Mouse (Mus musculus) limb, embryonic 12.5 days (tissue): Measurements from ENCODE around the gene Rhbdl3. TPM values are rescaled to one million over a fixed set of nuclear protein-coding genes. Genes with fewer than 3 reads are reported as not detected.
"Not testable (repeated sequence)": the region's sequence is repeated elsewhere in the genome, so short reads cannot be mapped to it uniquely, and the experiment has no call there.

Experiments
- ATAC-seq: fragments of 200-750 bp; cut with Nextera tagmentation; 2 replicates; pipeline ENCODE4 v1.8.0; 2017; ENCODE audit warnings: low read depth, moderate TSS enrichment; ENCODE audit not compliant: insufficient number of reproducible peaks, insufficient read depth, low FRiP score, low TSS enrichment
- H3K27ac ChIP-seq: fragments of 300-500 bp; sonication (generic); 2 replicates; pipeline ENCODE4 v1.5.1; 2016; ENCODE audit warnings: mild to moderate bottlenecking, moderate library complexity
- H3K27me3 ChIP-seq: fragments of 300-500 bp; sonication (generic); 2 replicates; pipeline ENCODE4 v1.6.1; 2016; ENCODE audit warnings: mild to moderate bottlenecking, moderate library complexity
- H3K36me3 ChIP-seq: fragments of 300-500 bp; sonication (generic); 2 replicates; pipeline ENCODE4 v1.6.1; 2016; ENCODE audit warnings: mild to moderate bottlenecking, moderate library complexity
- H3K4me1 ChIP-seq: fragments of 300-500 bp; sonication (generic); replicated peaks from 2 replicates; pipeline ENCODE4 v1.6.1; 2016
- H3K4me2 ChIP-seq: fragments of 300-500 bp; sonication (generic); 2 replicates; pipeline ENCODE4 v1.6.1; 2016; ENCODE audit warnings: mild to moderate bottlenecking, moderate library complexity
- H3K4me3 ChIP-seq: fragments of 300-500 bp; sonication (generic); replicated peaks from 2 replicates; pipeline ENCODE4 v1.5.1; 2016; ENCODE audit warnings: mild to moderate bottlenecking
- H3K9ac ChIP-seq: fragments of 300-500 bp; sonication (generic); replicated peaks from 2 replicates; pipeline ENCODE4 v1.6.1; 2016; ENCODE audit warnings: mild to moderate bottlenecking, moderate library complexity
- H3K9me3 ChIP-seq: fragments of 300-500 bp; sonication (generic); 2 replicates; pipeline ENCODE4 v1.6.1; 2016; ENCODE audit warnings: mild to moderate bottlenecking, moderate library complexity
- WGBS: fragments of 180-500 bp; shearing (Covaris S2); methylation state at CpG from one replicate; pipeline ENCODE4 v1.1.7; 2016; 5-methylcytosine and 5-hydroxymethylcytosine counted together
- polyA plus RNA-seq: library from polyadenylated mRNA; unstranded; fragments of >200 nt; fragmentation: Nextera tagmentation; extraction: Ambion mirVana; gene quantifications from 2 replicates; pipeline ENCODE4 v1.2.1, GENCODE M21; 2016

Gene Rhbdl3
- polyA plus RNA-seq, 1 experiment from 2014 or later, result 2.0 TPM

DNA sequence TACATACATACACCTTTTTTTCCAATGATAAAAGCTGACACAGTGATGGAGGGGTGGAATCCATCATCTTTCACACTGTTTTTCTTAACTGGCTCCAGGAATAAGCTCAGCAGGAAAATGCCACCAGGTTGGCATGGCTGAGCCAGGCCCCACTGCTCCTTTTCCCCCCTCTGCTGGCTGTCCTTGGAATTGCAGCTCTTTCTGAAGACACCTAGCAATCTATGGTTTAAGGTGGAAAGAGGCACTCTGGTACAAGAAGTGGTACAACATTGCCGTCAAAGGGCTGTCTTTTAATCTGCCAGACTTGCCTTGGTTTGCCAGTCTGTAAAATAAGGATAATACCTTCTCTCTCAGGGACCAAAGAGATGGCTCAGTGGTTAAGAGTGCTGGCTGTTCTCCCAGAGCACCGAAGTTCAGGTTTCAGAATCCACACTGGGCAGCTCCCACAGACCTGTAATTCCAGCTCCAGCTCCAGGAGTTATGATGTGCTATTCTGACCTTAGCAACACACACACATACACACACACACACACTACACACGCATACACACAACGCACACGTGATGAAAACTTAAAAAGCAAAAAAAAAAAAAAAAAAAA is 51.2 kb downstream of the Rhbdl3 start:
- ATAC-seq, result no peak
- 73% methylated on average over 5 of the region's 5 CpGs for WGBS
- H3K9ac ChIP-seq, result no peak overlapping the region
- 0 out of 2 replicates have a peak, but pooled peaks cover 4% of the 10 kb centered on the region for H3K27me3 ChIP-seq
- H3K9me3 ChIP-seq, result no peaks in the 10 kb centered on the region
- H3K36me3 ChIP-seq, result no peaks in the 10 kb centered on the region
- H3K4me1 ChIP-seq, result no peaks in the 10 kb centered on the region
- H3K4me3 ChIP-seq, result no peak overlapping the region
- no peak overlapping the region for H3K27ac ChIP-seq
- H3K4me2 ChIP-seq, result no peak overlapping the region

GRCm38 (mm10) chr11:80354832-80355231 is 54.1 kb downstream of the Rhbdl3 start:
- no peak overlapping the region for H3K4me2 ChIP-seq
- WGBS, result 32% methylated on average over 4 of the region's 4 CpGs
- peaks cover 7% of the 10 kb centered on the region; the same call in 1 of the 2 replicates for H3K36me3 ChIP-seq
- H3K9me3 ChIP-seq, result no peaks in the 10 kb centered on the region
- ATAC-seq, result no peak
- no peak overlapping the region for H3K27ac ChIP-seq
- H3K4me3 ChIP-seq, result no peak overlapping the region
- no peak overlapping the region for H3K9ac ChIP-seq
- 0 out of 2 replicates have a peak, but pooled peaks cover 4% of the 10 kb centered on the region for H3K27me3 ChIP-seq
- H3K4me1 ChIP-seq, result no peaks in the 10 kb centered on the region

DNA sequence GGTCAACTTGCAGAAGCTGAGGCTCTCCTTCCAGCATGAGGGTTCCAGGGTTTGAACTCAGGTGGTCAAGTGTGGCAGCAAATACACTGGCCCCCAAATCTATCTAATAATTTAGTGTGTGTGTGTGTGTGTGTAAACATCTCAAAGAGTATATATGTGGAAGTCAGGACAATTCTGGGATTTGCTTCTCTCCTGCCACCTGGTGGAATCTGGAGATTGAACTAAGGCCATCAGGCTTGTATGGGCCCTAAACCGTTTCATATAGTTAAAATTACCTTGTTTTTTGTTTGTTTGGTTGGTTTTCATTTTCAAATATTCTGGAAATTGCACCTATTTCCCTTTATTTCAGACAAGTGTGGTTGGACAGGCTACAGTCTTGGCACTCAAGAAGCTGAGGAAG is 68.2 kb downstream of the Rhbdl3 start:
- H3K4me2 ChIP-seq, result no peak overlapping the region
- no peak overlapping the region for H3K9ac ChIP-seq
- H3K27ac ChIP-seq, result no peak overlapping the region
- WGBS, result 83% methylated on average over 1 of the region's 1 CpGs
- ATAC-seq, result no peak
- peaks cover 76% of the 10 kb centered on the region for H3K36me3 ChIP-seq
- H3K4me1 ChIP-seq, result no peaks in the 10 kb centered on the region
- H3K27me3 ChIP-seq, result no peaks in the 10 kb centered on the region
- no peak overlapping the region for H3K4me3 ChIP-seq
- no peaks in the 10 kb centered on the region for H3K9me3 ChIP-seq

- Histone ChIP-seq H3K9me3 (no peaks in the 10 kb centered on the region), H3K27me3 (no peaks in the 10 kb centered on the region), H3K36me3 (peaks cover 35% of the 10 kb centered on the region), H3K9ac (no peak overlapping the region), H3K4me3 (no peak overlapping the region), H3K4me2 (no peak overlapping the region), H3K27ac (no peak overlapping the region), H3K4me1 (no peaks in the 10 kb centered on the region)
- WGBS, result 78% methylated on average over 4 of the region's 4 CpGs
- ATAC-seq, result no peak
These were observed 75.9 kb downstream of the Rhbdl3 start for GRCm38 (mm10) chr11:80376651-80377050.

GRCm38 (mm10) chr11:80377712-80378451 is 77.2 kb downstream of the Rhbdl3 start, which contains the start of gene 5730455P16Rik:
Gene 5730455P16Rik (minus strand): TSS chr11:80378034.
- H3K9ac ChIP-seq, result peak within 1 kb of the TSS; percentile 92
- H3K36me3 ChIP-seq, result peaks cover 24% of the 10 kb centered on the region
- no peak for ATAC-seq
- no peaks in the 10 kb centered on the region for H3K9me3 ChIP-seq
- H3K27ac ChIP-seq, result peak within 1 kb of the TSS; percentile 86
- H3K4me1 ChIP-seq, result no peaks in the 10 kb centered on the region; the same call in 1 of the 2 replicates
- no peaks in the 10 kb centered on the region for H3K27me3 ChIP-seq
- 2% methylated on average over 43 of the region's 43 CpGs for WGBS
- H3K4me2 ChIP-seq, result peak within 1 kb of the TSS; percentile 81
- peak within 1 kb of the TSS; percentile 84 for H3K4me3 ChIP-seq

DNA sequence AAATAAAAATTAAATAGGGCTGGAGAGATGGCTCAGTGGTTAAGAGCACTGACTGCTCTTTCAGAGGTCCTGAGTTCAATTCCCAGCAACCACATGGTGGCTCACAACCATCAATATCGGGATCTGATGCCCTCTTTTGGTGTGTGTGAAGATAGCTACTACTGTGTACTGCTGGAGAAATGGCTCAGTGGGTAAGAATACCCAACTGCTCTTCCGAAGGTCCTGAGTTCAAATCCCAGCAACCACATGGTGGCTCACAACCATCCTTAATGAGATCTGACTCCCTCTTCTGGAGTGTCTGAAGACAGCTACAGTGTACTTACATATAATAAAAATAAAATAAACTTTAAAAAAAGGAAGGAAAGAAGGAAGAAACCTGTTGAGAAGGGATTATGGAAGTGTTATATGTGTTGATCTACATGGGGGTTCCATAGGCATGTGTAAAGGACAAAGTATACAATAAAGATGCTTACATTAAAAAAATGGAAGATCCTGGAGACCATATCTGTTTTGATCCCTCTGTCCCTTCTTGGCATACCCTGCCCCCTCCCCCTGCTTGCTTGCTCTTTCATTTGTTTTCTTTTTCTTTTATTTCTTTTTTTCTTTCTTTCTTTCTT is 77.8 kb downstream of the Rhbdl3 start:
- ATAC-seq, H3K27me3 ChIP-seq, H3K4me1 ChIP-seq, H3K9me3 ChIP-seq, H3K9ac ChIP-seq: not testable (repeated sequence)
- Histone ChIP-seq H3K4me2 (peak overlapping the region; percentile 81), H3K4me3 (peak overlapping the region; percentile 84; the same call in 1 of the 2 replicates), H3K27ac (0 out of 2 replicates have a peak overlapping the region, but pooled peaks have one; percentile 86), H3K36me3 (peaks cover 18% of the 10 kb centered on the region)
- WGBS, result 65% methylated on average over 2 of the region's 2 CpGs

- H3K27ac ChIP-seq, H3K9ac ChIP-seq, H3K4me2 ChIP-seq, H3K4me1 ChIP-seq, ATAC-seq, H3K27me3 ChIP-seq, H3K9me3 ChIP-seq, H3K4me3 ChIP-seq: not testable (repeated sequence)
- 97% methylated on average over 7 of the region's 7 CpGs for WGBS
- peaks cover 11% of the 10 kb centered on the region for H3K36me3 ChIP-seq
These were observed 78.5 kb downstream of the Rhbdl3 start for GRCm38 (mm10) chr11:80379184-80379583.

DNA sequence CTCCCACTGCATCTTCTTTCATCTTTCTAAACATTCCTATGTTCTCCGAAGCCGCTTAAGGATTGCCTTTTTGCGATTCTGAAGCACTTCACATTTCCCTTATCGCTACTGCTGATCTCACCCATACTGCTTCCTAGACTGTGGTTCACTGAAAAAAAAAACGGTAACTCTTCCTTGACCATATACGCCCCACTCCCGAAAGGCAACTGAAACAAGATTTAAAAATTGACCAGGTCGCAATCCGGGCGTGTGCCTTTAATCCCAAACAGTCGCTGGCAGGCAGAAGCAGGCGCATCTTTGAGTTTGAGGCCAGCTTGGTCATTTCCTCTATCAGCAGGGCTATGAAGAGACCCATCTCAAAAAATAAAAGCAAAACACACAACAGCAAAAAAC is 81.9 kb downstream of the Rhbdl3 start:
- no peaks in the 10 kb centered on the region for H3K9me3 ChIP-seq
- no peaks in the 10 kb centered on the region for H3K27me3 ChIP-seq
- peaks cover 26% of the 10 kb centered on the region for H3K36me3 ChIP-seq
- WGBS, result 8% methylated on average over 12 of the region's 12 CpGs
- H3K4me1 ChIP-seq, result peaks cover 24% of the 10 kb centered on the region
- ATAC-seq, result no peak
- H3K4me3 ChIP-seq, result peak overlapping the region; percentile 86
- peak overlapping the region; percentile 66 for H3K4me2 ChIP-seq
- peak overlapping the region; percentile 97 for H3K9ac ChIP-seq
- H3K27ac ChIP-seq, result peak overlapping the region; percentile 87

DNA sequence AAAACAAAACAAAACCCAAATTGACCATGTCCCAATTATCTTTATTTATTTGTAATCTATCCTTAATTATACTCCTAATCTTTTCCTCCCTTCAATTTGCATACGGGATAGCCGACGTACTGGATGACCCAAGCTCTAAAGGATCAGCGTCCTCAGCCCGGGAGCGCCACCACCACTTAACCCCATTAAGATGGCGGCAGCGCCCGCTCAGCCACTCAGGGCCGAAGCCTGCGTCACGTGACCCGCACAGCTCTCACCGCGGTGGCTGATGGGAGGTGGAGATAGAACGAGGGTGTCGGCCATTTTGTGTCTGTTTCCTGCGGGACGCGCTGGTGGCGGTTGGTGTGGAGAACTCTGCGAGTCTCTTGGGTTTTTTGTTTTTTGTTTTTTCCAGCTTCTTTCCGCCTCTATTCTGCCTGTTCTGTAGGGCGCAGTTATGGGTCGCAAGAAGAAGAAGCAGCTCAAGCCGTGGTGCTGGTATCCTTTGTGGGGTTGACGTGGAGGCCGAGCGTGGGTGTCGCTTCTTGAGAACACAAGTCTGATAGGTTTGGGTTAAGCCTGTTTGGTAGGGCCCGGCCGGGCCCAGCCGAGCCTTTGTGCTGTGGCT is 82.4 kb downstream of the Rhbdl3 start, which contains the start of gene Zfp207:
Zfp207 (plus strand) TSS at position 261 of the 607 bp plus-strand sequence.
- Histone ChIP-seq H3K9ac (peak within 1 kb of the TSS; percentile 97), H3K4me3 (peak within 1 kb of the TSS; percentile 86), H3K27me3 (no peaks in the 10 kb centered on the region), H3K4me1 (peaks cover 24% of the 10 kb centered on the region), H3K36me3 (peaks cover 31% of the 10 kb centered on the region), H3K9me3 (no peaks in the 10 kb centered on the region), H3K4me2 (peak within 1 kb of the TSS; percentile 84), H3K27ac (peak within 1 kb of the TSS; percentile 87)
- ATAC-seq, result peak; percentile 91
- WGBS, result under 1% methylated on average over 33 of the region's 33 CpGs

- Histone ChIP-seq H3K27me3 (no peaks in the 10 kb centered on the region), H3K36me3 (peaks cover 36% of the 10 kb centered on the region), H3K9ac (peak overlapping the region; percentile 97), H3K4me3 (peak overlapping the region; percentile 86), H3K4me1 (peaks cover 24% of the 10 kb centered on the region), H3K27ac (peak overlapping the region; percentile 87), H3K9me3 (no peaks in the 10 kb centered on the region), H3K4me2 (no peak overlapping the region)
- ATAC-seq, result no peak
- 0% methylated on average over 20 of the region's 20 CpGs for WGBS
These were observed 82.9 kb downstream of the Rhbdl3 start for GRCm38 (mm10) chr11:80383626-80384046.

GRCm38 (mm10) chr11:80384461-80384860 is 83.7 kb downstream of the Rhbdl3 start:
- no peak for ATAC-seq
- peaks cover 43% of the 10 kb centered on the region for H3K36me3 ChIP-seq
- H3K4me1 ChIP-seq, result peaks cover 24% of the 10 kb centered on the region
- H3K27me3 ChIP-seq, result no peaks in the 10 kb centered on the region
- H3K9me3 ChIP-seq, result no peaks in the 10 kb centered on the region
- H3K27ac ChIP-seq, result no peak overlapping the region
- peak overlapping the region; percentile 86 for H3K4me3 ChIP-seq
- peak overlapping the region; percentile 84 for H3K4me2 ChIP-seq
- H3K9ac ChIP-seq, result peak overlapping the region; percentile 75
